Mouse (Mus musculus) megakaryocyte, adult 5-6 weeks (primary cell): ENCODE measurements around the gene Cd209g. TPM values are rescaled to one million over a fixed set of nuclear protein-coding genes. Genes with fewer than 3 reads are reported as not detected.
"Not testable (repeated sequence)": the region's sequence is repeated elsewhere in the genome, so short reads cannot be mapped to it uniquely, and the experiment has no call there.

ENCODE experiments used
- ATAC-seq: 2 replicates; pipeline ENCODE4 v1.8.0; 2016; ENCODE audit warnings: mild to moderate bottlenecking, inconsistent platforms; ENCODE audit not compliant: poor library complexity, severe bottlenecking
- total RNA-seq, 2 experiments: library from RNA; stranded (forward) in 1 of 2; stranded (reverse) in 1 of 2; fragments of 153-499, 151-499 nt in 1 of 2; fragments of 221-1000, 200-1000 nt in 1 of 2; gene quantifications; 2 replicates each; pipeline versions ENCODE4 v1.2.3 to v1.2.4; 2015 to 2017

The Cd209g gene
- not detected in 2 replicates for total RNA-seq (2015)
- total RNA-seq (2017) = not detected in 2 replicates

DNA sequence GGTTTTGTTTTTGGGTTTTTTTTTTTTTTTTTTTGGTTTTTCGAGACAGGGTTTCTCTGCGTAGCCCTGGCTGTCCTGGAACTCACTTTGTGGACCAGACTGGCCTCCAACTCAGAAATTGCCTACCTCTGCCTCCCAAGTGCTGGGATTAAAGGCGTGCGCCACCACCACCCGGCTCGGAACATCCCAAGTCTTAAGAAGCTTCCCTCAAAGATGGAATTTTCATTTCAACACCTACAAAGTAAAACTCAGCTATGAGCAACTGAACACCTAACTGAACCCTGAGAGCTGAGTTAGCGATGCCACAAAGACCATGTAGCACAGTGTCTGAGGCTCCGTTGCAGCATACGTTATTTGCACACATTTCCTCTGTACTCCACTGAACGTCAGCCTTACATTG lies at the start of gene Cd209g:
TSS of gene Cd209g (plus strand) at position 301 of the 400 bp plus-strand sequence.
- no peak for ATAC-seq

DNA sequence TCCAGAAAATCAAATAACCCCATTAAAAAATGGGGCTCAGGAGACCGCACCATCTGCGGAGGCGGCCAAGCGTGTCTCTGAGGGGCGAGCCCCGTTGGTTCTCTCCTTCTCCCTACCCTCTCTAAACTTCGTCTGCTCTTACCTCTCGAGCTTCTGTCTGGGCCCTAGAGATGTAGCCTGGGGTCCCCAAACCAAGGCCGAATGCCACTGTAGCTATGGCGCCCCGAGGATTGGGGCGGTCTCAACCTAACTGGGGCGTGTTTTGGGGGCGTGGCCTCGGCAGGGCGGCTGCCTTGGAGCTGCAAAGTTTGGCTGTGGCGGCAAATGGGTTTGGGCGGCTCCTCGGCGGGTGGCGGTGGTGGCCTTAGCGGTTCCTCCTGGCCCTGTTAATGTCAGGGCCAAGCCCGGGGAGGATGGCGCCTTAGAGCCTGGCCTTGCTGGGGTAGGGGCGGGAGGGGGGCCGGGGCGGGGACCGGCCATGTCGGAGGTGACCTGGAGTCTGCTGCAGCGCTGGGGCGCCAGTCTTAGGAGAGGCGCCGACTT lies 46.6 kb upstream of the Cd209g start:
- ATAC-seq = peak; percentile 98

GRCm38 (mm10) chr8:4088514-4088913 lies 45.4 kb upstream of the Cd209g start:
- not testable (repeated sequence) for ATAC-seq

- not testable (repeated sequence) for ATAC-seq
These were observed 28.2 kb upstream of the Cd209g start, which contains the start of gene Cd209f for GRCm38 (mm10) chr8:4105735-4106134. Gene Cd209f (minus strand): TSS chr8:4105835.

DNA sequence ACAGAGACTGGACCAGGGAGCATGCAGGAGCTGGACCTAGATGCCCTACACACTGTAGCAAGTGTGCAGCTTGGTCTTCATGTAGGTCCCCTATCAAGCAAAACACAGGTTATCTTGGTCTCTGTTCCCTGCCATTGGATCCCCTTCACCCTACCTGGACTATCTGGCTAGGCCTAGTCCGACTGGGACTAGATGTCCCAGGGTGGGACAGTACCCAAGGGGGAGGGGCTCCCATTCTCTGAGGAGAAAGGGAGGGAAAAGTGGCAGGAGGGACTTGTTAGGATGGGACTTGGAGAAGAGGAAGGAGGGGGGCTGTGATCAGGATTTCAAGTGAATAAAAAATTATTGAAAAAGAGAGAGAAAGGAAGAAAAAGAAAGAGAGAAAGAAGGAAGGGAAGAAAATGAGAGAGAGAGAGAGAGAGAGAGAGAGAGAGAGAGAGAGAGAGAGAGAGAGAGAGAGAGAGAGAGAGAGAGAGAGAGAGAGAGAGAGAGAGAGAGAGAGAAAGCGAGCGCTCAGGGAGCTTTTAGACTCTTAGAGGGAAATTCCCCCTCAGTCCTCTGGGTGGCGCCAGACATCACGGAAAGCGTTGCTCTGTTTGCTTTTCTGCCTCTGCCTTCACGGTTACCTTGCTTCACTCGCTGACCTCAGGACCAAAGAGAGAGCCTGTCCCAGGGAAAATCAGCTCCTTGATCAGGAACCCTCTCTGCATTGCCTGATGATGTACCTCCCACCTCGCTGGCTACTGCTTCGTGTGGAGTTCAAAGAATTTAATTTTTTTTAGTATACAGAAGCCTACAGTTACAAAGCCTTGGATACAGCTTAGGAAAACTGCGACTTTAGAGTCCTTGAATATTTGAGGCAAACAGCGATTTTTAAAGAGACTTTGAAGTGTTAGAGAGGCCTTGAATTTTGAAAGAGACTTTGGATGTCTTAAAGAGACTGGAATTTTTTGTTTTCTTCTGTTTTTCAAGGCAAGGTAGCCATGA lies 6.1 kb downstream of the Cd209g start:
- ATAC-seq = peak; percentile 94

DNA sequence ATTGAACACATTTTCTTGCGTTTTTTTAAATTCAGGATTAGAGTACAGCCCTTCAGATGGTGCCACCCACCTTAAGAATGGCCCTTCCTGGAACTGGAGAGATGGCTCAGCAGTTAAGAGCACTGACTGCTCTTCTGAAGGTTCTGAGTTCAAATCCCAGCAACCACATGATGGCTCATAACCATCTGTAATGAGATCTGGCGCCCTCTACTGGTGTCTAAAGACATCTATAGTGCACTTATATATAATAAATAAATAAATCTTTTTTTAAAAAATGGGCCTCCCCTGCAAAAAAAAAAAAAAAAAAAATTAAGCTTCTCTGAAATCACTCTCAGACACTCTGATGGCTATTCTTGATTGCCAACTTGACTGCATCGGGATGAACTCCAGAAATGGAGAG lies 7.8 kb downstream of the Cd209g start:
- no peak for ATAC-seq

DNA sequence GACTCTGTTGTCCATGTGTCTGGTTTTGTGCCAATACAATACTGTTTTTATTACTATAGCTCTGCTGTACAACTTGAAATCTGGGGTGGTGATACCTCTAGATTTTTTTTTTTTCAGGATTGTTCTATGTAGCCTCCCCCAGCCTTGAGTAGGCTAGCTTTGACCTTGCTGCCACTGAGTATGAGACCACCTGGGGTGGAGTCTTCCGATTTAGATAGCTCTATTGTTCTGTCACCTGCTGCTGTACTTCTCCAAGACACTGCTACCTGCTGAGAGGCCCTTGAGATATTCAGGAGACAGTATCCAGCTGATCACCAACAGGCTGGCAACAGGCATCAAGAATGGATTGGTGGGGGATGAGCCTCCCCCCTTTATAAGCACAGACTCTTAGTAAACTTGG lies 13.4 kb downstream of the Cd209g start:
- no peak for ATAC-seq

- ATAC-seq = no peak
These were observed 21.0 kb downstream of the Cd209g start for GRCm38 (mm10) chr8:4154878-4155277.

DNA sequence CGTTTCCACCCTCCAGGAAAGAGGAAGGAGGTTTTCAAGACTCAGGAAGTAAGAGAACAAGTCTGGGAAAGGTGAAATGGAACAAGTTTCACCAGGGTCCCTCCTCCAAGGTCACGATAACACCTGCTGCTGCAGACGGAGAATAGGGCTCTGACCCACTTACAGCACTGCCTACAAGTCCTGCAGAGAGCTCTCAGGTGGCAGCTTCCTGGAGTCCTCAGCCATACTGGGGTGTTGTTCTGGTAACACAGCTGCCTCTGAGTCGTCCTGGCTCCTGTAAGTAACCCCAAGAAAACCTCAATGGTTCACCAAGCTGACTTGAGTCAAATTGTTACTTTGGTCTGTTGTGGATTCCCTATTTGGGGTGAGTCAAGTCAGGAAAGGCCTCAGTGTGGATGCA lies 28.9 kb downstream of the Cd209g start:
- no peak for ATAC-seq

- no peak for ATAC-seq
These were observed 31.4 kb downstream of the Cd209g start for GRCm38 (mm10) chr8:4165176-4165851.

- peak; percentile 89 for ATAC-seq
These were observed 32.2 kb downstream of the Cd209g start, which contains the start of gene Evi5l for GRCm38 (mm10) chr8:4165852-4166751. Gene Evi5l (plus strand): TSS chr8:4166567.

DNA sequence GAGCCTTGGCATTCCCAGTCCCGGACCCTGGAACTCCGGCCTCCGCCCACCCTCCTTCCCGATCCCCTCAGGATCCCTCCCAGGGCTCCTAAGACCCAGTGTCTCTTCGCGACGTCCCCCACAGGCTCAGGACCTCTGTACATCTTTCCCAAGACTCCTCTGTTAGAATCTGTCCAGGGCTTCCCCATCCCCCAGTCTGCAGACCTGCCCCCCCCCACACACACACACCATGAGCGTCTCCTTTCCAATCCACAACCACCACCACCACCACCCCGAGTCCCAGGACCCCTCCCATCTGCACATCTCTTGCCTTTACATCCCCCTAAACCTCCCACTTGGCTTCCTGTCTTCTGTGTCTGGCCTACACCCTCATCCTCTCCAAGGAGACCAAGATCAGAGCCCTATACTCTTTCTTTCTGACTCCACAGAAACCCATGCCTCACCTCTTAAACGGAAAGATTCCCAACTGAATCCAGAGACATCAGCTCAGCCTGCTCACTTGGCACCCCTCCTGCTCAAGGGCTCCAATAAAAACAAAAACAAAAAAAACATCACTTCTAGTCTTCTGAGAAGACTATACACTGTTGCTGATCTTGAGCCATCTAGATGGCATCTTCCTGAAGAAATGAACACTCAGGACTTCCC lies 33.1 kb downstream of the Cd209g start:
- no peak for ATAC-seq

DNA sequence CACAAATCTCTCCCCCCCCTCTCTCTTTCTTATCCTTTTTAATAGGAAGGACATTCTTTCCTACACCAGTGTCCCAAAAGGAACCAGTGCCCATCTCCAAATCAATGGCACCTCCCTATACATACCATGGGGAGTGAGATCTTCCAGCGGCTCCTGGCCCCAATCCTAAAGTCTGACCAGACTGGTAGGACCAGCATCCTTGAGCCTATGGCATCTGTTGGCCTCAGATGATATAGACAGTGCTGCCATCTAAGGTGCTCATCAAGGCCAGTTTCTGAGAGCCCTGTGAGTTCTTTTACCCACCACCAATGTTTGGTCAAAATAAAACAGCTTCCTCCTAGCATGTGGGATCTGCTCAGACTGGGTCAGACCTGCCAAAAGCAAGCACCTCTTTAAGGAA lies 34.0 kb downstream of the Cd209g start:
- no peak for ATAC-seq

GRCm38 (mm10) chr8:4172486-4172885 lies 38.6 kb downstream of the Cd209g start:
- no peak for ATAC-seq

DNA sequence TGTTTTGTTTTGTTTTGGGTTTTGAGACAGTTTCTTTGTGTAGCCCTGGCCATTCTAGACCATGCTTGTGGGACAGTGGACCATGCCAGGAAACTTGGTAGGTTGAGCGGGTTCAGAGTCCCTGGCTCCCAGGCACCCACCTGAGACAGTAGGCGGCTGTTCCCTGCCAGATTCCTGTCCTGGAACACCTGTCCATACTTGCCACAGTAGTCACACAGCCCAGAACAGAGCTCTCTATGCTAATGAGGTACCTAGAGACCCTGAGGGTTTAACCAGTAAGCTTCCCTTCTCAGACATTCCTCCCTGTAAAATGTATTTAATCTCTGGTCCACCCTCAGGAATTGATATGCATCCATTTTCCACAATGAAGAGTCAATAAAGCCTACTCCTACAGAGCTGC lies 40.1 kb downstream of the Cd209g start:
- no peak for ATAC-seq

GRCm38 (mm10) chr8:4183409-4183808 lies 49.5 kb downstream of the Cd209g start:
- no peak for ATAC-seq

- no peak for ATAC-seq
These were observed 52.3 kb downstream of the Cd209g start for GRCm38 (mm10) chr8:4186151-4186550.
